Mouse (Mus musculus) intestine, postnatal 0 days (tissue): Measurements from ENCODE around the gene Ubl4a. TPM values are rescaled to one million over a fixed set of nuclear protein-coding genes. Genes with fewer than 3 reads are reported as not detected.

Experiments
- ATAC-seq: fragments of 200-750 bp; cut with Nextera tagmentation; 2 replicates; pipeline ENCODE4 v1.8.0; 2017; ENCODE audit warnings: mild to moderate bottlenecking, moderate TSS enrichment, moderate library complexity
- H3K27ac ChIP-seq: fragments of 300-500 bp; sonication (generic); 2 replicates; pipeline ENCODE4 v1.5.1; 2014; ENCODE audit warnings: mild to moderate bottlenecking, low read depth, low read length, moderate library complexity
- H3K27me3 ChIP-seq: fragments of 300-500 bp; sonication (generic); replicated peaks from 2 replicates; pipeline ENCODE4 v1.6.1; 2014; ENCODE audit warnings: low read length, mixed read lengths; ENCODE audit not compliant: control insufficient read depth, insufficient read depth
- H3K36me3 ChIP-seq: fragments of 300-500 bp; sonication (generic); 2 replicates; pipeline ENCODE4 v1.6.1; 2014; ENCODE audit warnings: mild to moderate bottlenecking, moderate library complexity; ENCODE audit not compliant: control insufficient read depth, insufficient read depth
- H3K4me1 ChIP-seq: fragments of 300-500 bp; sonication (generic); replicated peaks from 2 replicates; pipeline ENCODE4 v1.6.1; 2014; ENCODE audit warnings: antibody characterized with exemption, low read length, mixed read lengths; ENCODE audit not compliant: control insufficient read depth, insufficient read depth
- H3K4me2 ChIP-seq: fragments of 300-500 bp; sonication (generic); replicated peaks from 2 replicates; pipeline ENCODE4 v1.6.1; 2014; ENCODE audit warnings: low read depth, mild to moderate bottlenecking, moderate library complexity
- H3K4me3 ChIP-seq: fragments of 300-500 bp; sonication (generic); 2 replicates; pipeline ENCODE4 v1.5.1; 2014; ENCODE audit warnings: low read depth, low read length
- H3K9ac ChIP-seq: fragments of 300-500 bp; sonication (generic); 2 replicates; pipeline ENCODE4 v1.6.1; 2014; ENCODE audit warnings: mild to moderate bottlenecking, low read depth, low read length
- H3K9me3 ChIP-seq: fragments of 300-500 bp; sonication (generic); 2 replicates; pipeline ENCODE4 v1.6.1; 2016; ENCODE audit warnings: mixed run types; ENCODE audit not compliant: control insufficient read depth
- CTCF ChIP-seq: sonication (generic); IDR thresholded peaks from 2 replicates; pipeline ENCODE4 v1.5.1; 2016; ENCODE audit warnings: low read depth, mild to moderate bottlenecking, control low read depth, antibody characterized with exemption, moderate library complexity
- WGBS: fragments of 180-500 bp; shearing (Covaris S2); extraction: QIAGEN DNeasy Blood & Tissue Kit; methylation state at CpG from one replicate; pipeline ENCODE4 v1.1.7; 2014; 5-methylcytosine and 5-hydroxymethylcytosine counted together
- polyA plus RNA-seq: library from polyadenylated mRNA; unstranded; fragments of >200 nt; fragmentation: Nextera tagmentation; extraction: Ambion mirVana; gene quantifications from 2 replicates; pipeline ENCODE4 v1.2.1, GENCODE M21; 2015

Gene Ubl4a
- 77.4 and 78.1 TPM in 2 replicates for polyA plus RNA-seq

DNA sequence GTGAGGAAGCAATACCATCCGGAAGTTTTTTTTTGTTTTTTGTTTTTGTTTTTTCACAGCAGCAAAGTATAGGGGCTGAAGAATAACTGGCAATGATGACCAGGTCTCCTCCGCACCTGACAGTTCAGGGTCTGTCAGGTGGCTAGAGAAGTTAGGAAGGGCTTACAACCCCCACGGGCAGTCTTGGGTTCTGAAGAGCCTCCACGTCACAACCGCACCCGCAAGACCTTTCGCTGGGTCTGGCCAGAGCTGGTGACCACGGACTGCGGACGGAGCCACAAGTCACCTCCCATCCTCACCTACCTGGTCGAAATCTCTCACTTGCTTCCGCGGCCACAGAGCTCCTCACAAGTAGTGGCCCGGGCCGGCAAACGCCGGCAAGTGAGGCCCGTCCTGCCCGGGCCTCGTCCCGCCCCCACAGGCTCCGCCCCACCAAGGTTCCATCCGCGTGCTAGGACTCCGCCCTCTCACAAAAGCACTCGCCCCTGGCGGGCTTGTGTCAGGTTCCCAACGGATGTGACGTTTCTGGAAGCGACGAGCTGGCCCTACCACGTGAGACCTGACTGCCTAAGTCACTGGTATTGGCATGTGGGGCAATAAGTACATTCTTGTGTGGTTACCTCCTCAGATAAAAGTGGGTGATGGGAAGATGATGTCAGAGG lies at the start of gene Ubl4a, which contains the start of gene Slc10a3:
Gene Ubl4a, minus strand, starts transcription at position 331 of the 662 bp plus-strand sequence.
Gene Slc10a3, minus strand, starts transcription at position 462 of the 662 bp plus-strand sequence.
- peak; percentile 91 for ATAC-seq
- H3K4me1 ChIP-seq, result no peaks in the 10 kb centered on the region
- peak within 1 kb of the TSS; percentile 45; the same call in 1 of the 2 replicates for H3K9ac ChIP-seq
- TF ChIP-seq CTCF, result no peak
- H3K27me3 ChIP-seq, result no peaks in the 10 kb centered on the region
- no peaks in the 10 kb centered on the region for H3K9me3 ChIP-seq
- H3K4me2 ChIP-seq, result peak within 1 kb of the TSS; percentile 64
- 26% methylated on average over 32 of the region's 32 CpGs for WGBS
- H3K27ac ChIP-seq, result peak within 1 kb of the TSS; percentile 50; the same call in 1 of the 2 replicates
- no peaks in the 10 kb centered on the region for H3K36me3 ChIP-seq
- peak within 1 kb of the TSS; percentile 45 for H3K4me3 ChIP-seq

DNA sequence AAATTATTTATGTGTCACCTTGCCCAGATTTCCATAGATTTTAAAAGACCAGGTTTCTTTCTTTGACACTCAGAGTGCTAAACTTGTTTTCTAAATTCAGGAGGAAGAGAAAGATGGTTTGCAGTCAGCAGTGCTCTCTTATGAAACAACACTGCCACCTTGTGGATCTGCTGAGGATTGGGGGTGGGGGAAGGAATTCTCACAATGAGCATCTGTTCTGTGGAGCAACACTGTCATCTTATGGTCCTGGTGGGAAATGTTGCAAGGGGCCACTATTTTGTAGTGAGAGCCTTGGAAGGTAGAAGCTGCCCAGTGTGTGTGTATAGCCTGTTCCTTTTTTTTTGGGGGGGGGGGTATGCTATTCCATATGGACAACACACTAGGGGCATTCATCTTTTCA lies 40.4 kb upstream of the Ubl4a start:
- ATAC-seq, result peak; percentile 56; the same call in 1 of the 2 replicates
- H3K4me3 ChIP-seq, result no peak overlapping the region

DNA sequence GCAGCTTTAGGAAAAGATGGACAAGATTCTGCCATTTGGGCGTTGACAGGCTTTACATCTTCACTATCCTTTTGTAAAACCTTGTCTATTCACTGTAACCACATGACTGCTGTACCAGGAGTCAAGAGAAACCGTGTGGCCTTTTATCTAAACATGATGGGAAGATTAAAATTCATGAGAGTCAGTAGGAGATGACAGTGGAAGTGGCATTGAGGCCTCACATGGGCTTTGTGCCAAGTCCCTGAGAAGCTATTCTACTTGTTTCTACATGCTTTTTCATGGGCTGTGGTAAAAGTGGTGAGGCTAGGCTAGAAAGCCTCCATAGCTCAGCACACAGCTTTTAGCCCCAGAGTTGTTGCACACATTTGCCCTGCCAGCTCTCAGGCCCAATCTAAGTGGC lies 35.3 kb upstream of the Ubl4a start:
- ATAC-seq, result no peak
- Histone ChIP-seq H3K27me3 (no peaks in the 10 kb centered on the region), H3K9ac (no peak overlapping the region), H3K4me1 (no peaks in the 10 kb centered on the region), H3K4me2 (no peak overlapping the region), H3K36me3 (no peaks in the 10 kb centered on the region), H3K27ac (no peak overlapping the region), H3K4me3 (no peak overlapping the region), H3K9me3 (no peaks in the 10 kb centered on the region)
- WGBS, result 49% methylated on average over 2 of the region's 2 CpGs
- no peak for TF ChIP-seq CTCF

More for the DNA sequence above, 40.4 kb upstream of the Ubl4a start:
- Histone ChIP-seq H3K27ac (no peak overlapping the region), H3K9ac (no peak overlapping the region), H3K36me3 (no peaks in the 10 kb centered on the region), H3K4me2 (no peak overlapping the region), H3K9me3 (no peaks in the 10 kb centered on the region), H3K27me3 (no peaks in the 10 kb centered on the region), H3K4me1 (no peaks in the 10 kb centered on the region)
- TF ChIP-seq CTCF, result peak; percentile 96

DNA sequence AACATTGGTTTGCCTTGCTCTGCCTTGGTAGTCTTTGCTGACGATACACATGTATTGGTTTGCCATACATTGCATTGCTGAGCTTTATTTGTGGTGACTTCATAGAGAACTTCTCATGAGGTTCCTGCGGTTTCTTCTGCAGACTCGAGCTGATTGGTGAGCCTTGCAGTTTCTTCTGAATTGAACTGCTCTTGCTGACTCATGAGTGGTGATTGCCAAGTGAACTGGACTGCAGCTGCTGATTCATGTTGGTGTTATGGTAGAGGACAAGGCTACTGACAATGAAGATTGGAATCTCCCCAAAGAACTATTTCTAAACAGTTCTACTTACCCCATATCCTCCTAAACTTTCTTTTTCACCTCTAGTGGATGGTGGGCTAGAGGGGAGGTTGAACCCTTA lies 27.1 kb upstream of the Ubl4a start:
- Histone ChIP-seq H3K4me1 (no peaks in the 10 kb centered on the region), H3K9me3 (no peaks in the 10 kb centered on the region), H3K27me3 (no peaks in the 10 kb centered on the region), H3K9ac (no peak overlapping the region), H3K4me3 (no peak overlapping the region), H3K36me3 (no peaks in the 10 kb centered on the region), H3K27ac (no peak overlapping the region), H3K4me2 (no peak overlapping the region)
- ATAC-seq, result no peak
- no peak for TF ChIP-seq CTCF
- 80% methylated on average over 3 of the region's 3 CpGs for WGBS

DNA sequence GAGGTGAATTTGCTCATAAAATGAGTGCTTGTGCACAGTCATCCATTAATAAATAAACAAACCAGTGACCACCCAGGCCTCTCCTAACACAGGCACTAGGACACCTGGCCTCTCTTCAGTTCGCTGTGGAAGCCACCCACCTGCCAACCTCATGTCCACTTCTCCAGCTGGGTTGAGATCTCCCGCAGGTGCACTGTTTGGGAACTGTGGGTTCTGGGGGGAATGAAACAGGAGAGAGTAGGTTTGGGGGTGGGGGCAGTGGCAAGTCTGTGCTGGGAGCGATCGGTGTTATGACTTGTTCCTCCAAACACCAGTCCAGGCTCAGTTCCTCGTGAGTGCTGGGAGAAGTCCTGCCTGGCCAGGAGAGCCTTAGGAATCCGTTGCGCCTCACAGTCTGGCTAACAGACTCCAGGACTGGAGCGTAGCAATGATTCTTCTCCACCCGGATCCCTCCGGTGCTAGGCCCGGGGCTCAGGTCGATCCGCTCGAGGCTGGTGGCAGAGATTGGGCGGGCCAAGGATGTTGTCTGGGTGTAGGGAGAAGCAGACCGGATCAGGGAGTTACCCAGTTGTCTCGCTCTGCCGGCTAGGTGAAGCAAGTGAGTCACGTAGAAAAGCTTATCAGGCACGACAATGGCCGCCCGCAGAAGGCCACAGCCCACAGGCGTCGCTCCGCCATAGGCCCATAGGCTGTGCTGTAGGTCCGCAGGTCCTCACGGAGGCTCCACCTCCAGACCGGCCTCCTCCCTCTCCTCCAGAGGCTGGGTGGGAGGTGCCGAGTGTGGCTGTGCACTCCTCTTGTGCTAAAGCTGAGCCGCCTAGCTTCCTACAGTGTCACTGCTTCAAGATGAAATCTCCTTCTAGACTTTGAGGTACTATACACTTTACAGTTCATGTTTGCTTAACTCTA lies 19.8 kb upstream of the Ubl4a start, which contains the start of the genes Fam3a and Ikbkg:
Gene Fam3a, minus strand, starts transcription at position 738 of the 909 bp plus-strand sequence.
Gene Ikbkg, plus strand, starts transcription at position 756 of the 909 bp plus-strand sequence.
- Histone ChIP-seq H3K4me3 (peak within 1 kb of the TSS; percentile 46), H3K4me1 (no peaks in the 10 kb centered on the region), H3K9ac (peak within 1 kb of the TSS; percentile 78), H3K36me3 (0 out of 2 replicates have a peak, but pooled peaks cover 2% of the 10 kb centered on the region), H3K9me3 (no peaks in the 10 kb centered on the region), H3K4me2 (peak within 1 kb of the TSS; percentile 66), H3K27me3 (no peaks in the 10 kb centered on the region), H3K27ac (peak within 1 kb of the TSS; percentile 86)
- TF ChIP-seq CTCF, result peak; percentile 80
- peak; percentile 99 for ATAC-seq
- WGBS, result 17% methylated on average over 29 of the region's 30 CpGs

DNA sequence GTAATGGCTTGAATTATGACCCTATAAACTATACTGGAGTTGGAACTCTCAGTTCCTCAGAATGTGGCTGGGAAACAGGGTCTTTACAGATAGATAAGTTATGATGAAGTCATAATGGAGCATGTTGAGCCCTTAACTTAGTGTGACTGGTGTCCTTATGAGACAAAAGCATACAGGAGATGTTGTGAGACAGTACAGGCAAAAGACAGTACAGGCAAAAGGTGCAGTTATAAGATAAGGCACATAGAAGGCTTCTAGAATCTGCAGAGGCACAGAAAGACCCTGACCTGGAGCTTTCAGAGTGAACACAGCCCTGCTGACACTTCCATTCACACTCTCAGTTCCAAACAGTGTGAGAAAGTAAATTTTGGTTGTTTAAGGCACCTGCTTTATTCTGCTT lies 15.1 kb upstream of the Ubl4a start:
- Histone ChIP-seq H3K9ac (no peak overlapping the region), H3K4me1 (no peaks in the 10 kb centered on the region), H3K4me2 (no peak overlapping the region), H3K27ac (no peak overlapping the region), H3K36me3 (0 out of 2 replicates have a peak, but pooled peaks cover 2% of the 10 kb centered on the region), H3K4me3 (no peak overlapping the region), H3K9me3 (no peaks in the 10 kb centered on the region), H3K27me3 (no peaks in the 10 kb centered on the region)
- no peak for ATAC-seq
- no peak for TF ChIP-seq CTCF
